Mouse (Mus musculus): ENCODE measurements around the gene Pik3ap1. TPM values are rescaled to one million over a fixed set of nuclear protein-coding genes. Genes with fewer than 3 reads are reported as not detected.

Pik3ap1 gene
- total RNA-seq, 2 experiments from 2014 or later = 2.2 to 2.5 TPM

- intact Hi-C loops (cut with DNase I) = no loop called here
- DNase-seq (ENCODE audit: low spot score in 2 of 2) = peak in 1 of 2 experiments; percentile 13
Measured at GRCm38 (mm10) chr19:41372322-41372721, 12.6 kb downstream of the Pik3ap1 start.

- intact Hi-C loops (cut with DNase I) = no loop called here
- no peak for DNase-seq (ENCODE audit: low spot score in 2 of 2)
Measured at GRCm38 (mm10) chr19:41371373-41371772, 13.5 kb downstream of the Pik3ap1 start.

- DNase-seq (ENCODE audit: low spot score in 2 of 2) = peak in 1 of 2 experiments; percentile 15
- intact Hi-C loops (cut with DNase I) = no loop called here
Measured at GRCm38 (mm10) chr19:41369557-41370460, 15.1 kb downstream of the Pik3ap1 start.

GRCm38 (mm10) chr19:41366854-41367517 lies 17.9 kb downstream of the Pik3ap1 start:
- no peak for DNase-seq (ENCODE audit: low spot score in 2 of 2)
- intact Hi-C loops (cut with DNase I) = no loop called here

- intact Hi-C loops (cut with DNase I) = no loop called here
- no peak for DNase-seq (ENCODE audit: low spot score in 2 of 2)
Measured at GRCm38 (mm10) chr19:41366192-41366853, 18.6 kb downstream of the Pik3ap1 start.

GRCm38 (mm10) chr19:41365570-41365969 lies 19.3 kb downstream of the Pik3ap1 start:
- DNase-seq (ENCODE audit: low spot score in 2 of 2) = no peak
- intact Hi-C loops (cut with DNase I) = no loop called here

- DNase-seq (ENCODE audit: low spot score in 2 of 2) = no peak
- intact Hi-C loops (cut with DNase I) = no loop called here
Measured at GRCm38 (mm10) chr19:41364509-41364908, 20.4 kb downstream of the Pik3ap1 start.

GRCm38 (mm10) chr19:41362963-41363362 lies 21.9 kb downstream of the Pik3ap1 start:
- no peak for DNase-seq (ENCODE audit: low spot score in 2 of 2)
- intact Hi-C loops (cut with DNase I) = no loop called here

GRCm38 (mm10) chr19:41360459-41360858 lies 24.4 kb downstream of the Pik3ap1 start:
- no peak for DNase-seq (ENCODE audit: low spot score in 2 of 2)
- intact Hi-C loops (cut with DNase I) = no loop called here

- no peak for DNase-seq (ENCODE audit: low spot score in 2 of 2)
- intact Hi-C loops (cut with DNase I) = no loop called here
Measured at GRCm38 (mm10) chr19:41354287-41354951, 30.5 kb downstream of the Pik3ap1 start.

- DNase-seq (ENCODE audit: low spot score in 2 of 2) = no peak
- intact Hi-C loops (cut with DNase I) = no loop called here
Measured at GRCm38 (mm10) chr19:41349624-41350023, 35.3 kb downstream of the Pik3ap1 start.

- intact Hi-C loops (cut with DNase I) = no loop called here
- no peak for DNase-seq (ENCODE audit: low spot score in 2 of 2)
Measured at GRCm38 (mm10) chr19:41348161-41348560, 36.7 kb downstream of the Pik3ap1 start.

- intact Hi-C loops (cut with DNase I) = no loop called here
- DNase-seq (ENCODE audit: low spot score in 2 of 2) = no peak
Measured at GRCm38 (mm10) chr19:41347326-41347725, 37.6 kb downstream of the Pik3ap1 start.

GRCm38 (mm10) chr19:41346099-41346850 lies 38.6 kb downstream of the Pik3ap1 start:
- DNase-seq (ENCODE audit: low spot score in 2 of 2) = no peak
- intact Hi-C loops (cut with DNase I) = no loop called here

GRCm38 (mm10) chr19:41345028-41345741 lies 39.7 kb downstream of the Pik3ap1 start:
- DNase-seq (ENCODE audit: low spot score in 2 of 2) = peak in 1 of 2 experiments; percentile 10

GRCm38 (mm10) chr19:41344666-41345027 lies 40.3 kb downstream of the Pik3ap1 start:
- no peak for DNase-seq (ENCODE audit: low spot score in 2 of 2)

More at GRCm38 (mm10) chr19:41345028-41345741, 39.7 kb downstream of the Pik3ap1 start:
- intact Hi-C loops (cut with DNase I) = no loop called here

GRCm38 (mm10) chr19:41342592-41343090 lies 42.3 kb downstream of the Pik3ap1 start:
- no peak for DNase-seq (ENCODE audit: low spot score in 2 of 2)
- intact Hi-C loops (cut with DNase I) = no loop called here

More at GRCm38 (mm10) chr19:41344666-41345027, 40.3 kb downstream of the Pik3ap1 start:
- intact Hi-C loops (cut with DNase I) = no loop called here

- DNase-seq (ENCODE audit: low spot score in 2 of 2) = no peak
- intact Hi-C loops (cut with DNase I) = no loop called here
Measured at GRCm38 (mm10) chr19:41341677-41342076, 43.2 kb downstream of the Pik3ap1 start.

Measured in left cerebral cortex, postnatal 14 days (tissue).